Mouse (Mus musculus): Measurements from ENCODE around the gene Pigyl.

DNA sequence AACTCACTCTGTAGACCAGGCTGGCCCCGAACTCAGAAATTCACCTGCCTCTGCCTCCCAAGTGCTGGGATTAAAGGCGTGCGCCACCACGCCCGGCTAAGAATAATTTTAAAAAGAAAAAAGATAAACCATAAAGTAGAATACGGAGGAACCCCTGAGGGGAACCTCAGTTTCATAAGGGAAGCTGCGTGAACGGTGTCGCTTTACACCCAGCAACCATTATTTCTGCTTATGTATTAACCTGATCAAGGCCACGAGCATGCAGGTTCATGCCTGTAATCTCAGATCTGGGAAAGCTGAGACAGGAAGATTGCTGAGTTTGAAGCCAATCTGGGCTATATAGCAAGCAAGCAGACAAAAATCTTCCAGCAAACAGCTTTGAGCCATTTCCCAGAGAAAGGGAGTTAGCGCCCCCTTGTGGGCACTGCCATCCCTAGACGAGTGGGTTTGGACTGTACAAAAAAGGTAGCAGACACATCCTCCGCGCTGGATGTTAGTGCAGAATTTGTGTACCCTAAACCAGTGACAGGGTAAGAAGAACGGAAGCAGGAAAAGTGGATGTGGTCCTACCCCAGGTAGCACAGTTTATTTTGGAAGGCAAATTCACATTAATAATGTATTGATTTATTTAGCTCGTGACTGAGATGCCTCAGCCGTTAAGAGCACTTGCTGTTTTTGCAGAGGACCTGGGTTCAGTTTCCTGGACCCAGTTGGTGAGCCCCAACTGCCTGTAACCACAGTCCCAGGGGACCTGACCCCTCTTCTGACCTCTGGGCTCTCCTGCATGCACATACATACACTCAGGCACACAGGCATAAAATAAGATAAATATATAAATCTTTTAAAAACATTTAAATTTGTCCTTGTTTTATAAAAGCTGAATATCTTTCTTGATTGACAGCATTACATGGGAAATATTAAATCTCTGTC is 13.3 kb upstream of the Pigyl start:
- TF ChIP-seq CTCF (IDR thresholded peaks at IDR 0.05; ENCODE audit: borderline replicate concordance, insufficient read depth, low read depth, low read length) (peak; percentile 92), POLR2A (IDR thresholded peaks at IDR 0.05; ENCODE audit: borderline replicate concordance, insufficient read depth, low read length) (no peak)

All from cerebellum, adult 2 months (tissue).